ENCODE assay signal across 9 mouse cellular contexts in genomic region chr17:34653746-34654285, GRCm38 (mm10). TPM values are rescaled to one million over a fixed set of nuclear protein-coding genes. Genes with fewer than 3 reads are reported as not detected.
A peak's percentile ranks its signal among the peaks of the same experiment; 100 is the strongest.
DNase-seq lines count a peak whose midpoint lies in the region; ATAC-seq and TF ChIP-seq lines count a peak whose summit lies in the region.
"Had no signal": no experiment of that assay in that cellular context is flagged by ENCODE, and none has a peak within 500 bp of the region (broad histone marks: within the 10 kb centered on the region; RNA-seq: fewer than 3 reads in every experiment).

No protein-coding gene starts in this region.

- 65% methylated on average over 9 of the region's 9 CpGs for WGBS in heart, embryonic 12.5 days
- WGBS in hindbrain, postnatal 0 days: 64% methylated on average over 9 of the region's 9 CpGs
- 68% methylated on average over 9 of the region's 9 CpGs for whole genome bisulfite sequencing in neural tube, embryonic 11.5 days

- H3K36me3 ChIP-seq in heart, embryonic 12.5 days: peaks cover 55% of the 10 kb centered on the region
- peaks cover 42% of the 10 kb centered on the region for H3K36me3 ChIP-seq in hindbrain, postnatal 0 days (ENCODE audit: insufficient read depth, low read length)
- peaks cover 20% of the 10 kb centered on the region for H3K36me3 ChIP-seq in neural tube, embryonic 11.5 days (ENCODE audit: control insufficient read depth, insufficient read depth, low read length)

- TF ChIP-seq CTCF in hindbrain, postnatal 0 days (IDR thresholded peaks at IDR 0.05; ENCODE audit: low read depth): peak; percentile 81

- no peaks in the 10 kb centered on the region for H3K9me3 ChIP-seq in heart, embryonic 12.5 days (replicated peaks)
- no peaks in the 10 kb centered on the region for H3K9me3 ChIP-seq in hindbrain, postnatal 0 days (ENCODE audit: low read length)
- H3K9me3 ChIP-seq in neural tube, embryonic 11.5 days (ENCODE audit: control insufficient read depth, low read length): no peaks in the 10 kb centered on the region

- H3K4me3 ChIP-seq in heart, embryonic 12.5 days: no peak overlapping the region
- H3K4me3 ChIP-seq in hindbrain, postnatal 0 days (ENCODE audit: low read length): no peak overlapping the region
- no peak overlapping the region for H3K4me3 ChIP-seq in neural tube, embryonic 11.5 days (ENCODE audit: low read depth, low read length)

- peaks cover 4% of the 10 kb centered on the region; the same call in 1 of the 2 replicates for H3K27me3 ChIP-seq in heart, embryonic 12.5 days (replicated peaks)
- H3K27me3 ChIP-seq in hindbrain, postnatal 0 days (ENCODE audit: insufficient read depth, low read length): no peaks in the 10 kb centered on the region
- H3K27me3 ChIP-seq in neural tube, embryonic 11.5 days (ENCODE audit: control insufficient read depth, insufficient read depth, low read length): no peaks in the 10 kb centered on the region

- no peak for ATAC-seq in heart, embryonic 12.5 days (ENCODE audit: insufficient number of reproducible peaks, low FRiP score)
- no peak for ATAC-seq in hindbrain, postnatal 0 days
- ATAC-seq in neural tube, embryonic 11.5 days (ENCODE audit: insufficient read depth, low FRiP score, low TSS enrichment): no peak

- no peak overlapping the region for H3K4me2 ChIP-seq in heart, embryonic 12.5 days
- H3K4me2 ChIP-seq in hindbrain, postnatal 0 days (ENCODE audit: low read depth, low read length): no peak overlapping the region
- no peak overlapping the region for H3K4me2 ChIP-seq in neural tube, embryonic 11.5 days (ENCODE audit: low read depth)

- H3K27ac ChIP-seq in heart, embryonic 12.5 days (ENCODE audit: poor library complexity, severe bottlenecking): no peak overlapping the region
- H3K27ac ChIP-seq in hindbrain, postnatal 0 days: no peak overlapping the region
- H3K27ac ChIP-seq in neural tube, embryonic 11.5 days (ENCODE audit: low read depth, low read length): no peak overlapping the region

- H3K4me1 ChIP-seq in heart, embryonic 12.5 days (replicated peaks): peaks cover 21% of the 10 kb centered on the region
- peaks cover 10% of the 10 kb centered on the region; the same call in 1 of the 2 replicates for H3K4me1 ChIP-seq in hindbrain, postnatal 0 days (ENCODE audit: insufficient read depth, low read length)
- H3K4me1 ChIP-seq in neural tube, embryonic 11.5 days (ENCODE audit: control insufficient read depth, insufficient read depth, low read length): no peaks in the 10 kb centered on the region

- DNase-seq in heart, adult 18-20 months: peak; percentile 69 to 89
- DNase-seq in right cerebral cortex, postnatal 4 days: peak; percentile 82
- no peak for DNase-seq in right cerebral cortex, postnatal 36 days (ENCODE audit: low spot score in 2 of 2)
- DNase-seq in c-Kit-negative CD71-positive TER-119-positive erythroid progenitor cells, embryonic 14.5 days (ENCODE audit: low read depth, low spot score): peak; percentile 47
- peak; percentile 65 for DNase-seq in hindbrain, postnatal 0 days (ENCODE audit: low spot score)
- peak; percentile 63 for DNase-seq in neural tube, embryonic 11.5 days (ENCODE audit: low spot score)
- DNase-seq in frontal cortex, postnatal 14 days (ENCODE audit: low spot score in 2 of 2): no peak

- H3K9ac ChIP-seq in heart, embryonic 12.5 days: no peak overlapping the region
- no peak overlapping the region for H3K9ac ChIP-seq in hindbrain, postnatal 0 days (replicated peaks; ENCODE audit: low read length)
- H3K9ac ChIP-seq in neural tube, embryonic 11.5 days (ENCODE audit: low read length): no peak overlapping the region

RNA-seq across cellular contexts. Expression of gene Atf6b, which starts 6.9 kb away (rescaled TPM):
- 10 to 100 TPM; 15.5 to 17.2 TPM for total RNA-seq in heart, adult 18-20 months (2021)
- 63.2 and 67.0 TPM in 2 replicates for polyA plus RNA-seq in heart, embryonic 12.5 days (2016; fragmentation: Nextera tagmentation; extraction: Ambion mirVana)
- 53.6 and 70.6 TPM in 2 replicates for total RNA-seq in hindbrain, postnatal 0 days (2014; rRNA removed)
- polyA plus RNA-seq in hindbrain, postnatal 0 days (2015; fragmentation: Nextera tagmentation; extraction: Ambion mirVana): 74.2 and 78.2 TPM in 2 replicates
- polyA plus RNA-seq in neural tube, embryonic 11.5 days (2014; fragmentation: Nextera tagmentation; extraction: Ambion mirVana): 78.3 and 88.4 TPM in 2 replicates

RNA-seq across cellular contexts. Expression of gene Fkbpl, which starts 9.3 kb away (rescaled TPM):
- total RNA-seq in heart, adult 18-20 months (2021): 1 to 10 TPM; 5.8 to 6.5 TPM
- polyA plus RNA-seq in heart, embryonic 12.5 days (2016; fragmentation: Nextera tagmentation; extraction: Ambion mirVana): 10.2 and 11.1 TPM in 2 replicates
- 4.9 and 6.1 TPM in 2 replicates for total RNA-seq in hindbrain, postnatal 0 days (2014; rRNA removed)
- polyA plus RNA-seq in hindbrain, postnatal 0 days (2015; fragmentation: Nextera tagmentation; extraction: Ambion mirVana): 10.4 and 11.8 TPM in 2 replicates
- 15.5 and 17.6 TPM in 2 replicates for polyA plus RNA-seq in neural tube, embryonic 11.5 days (2014; fragmentation: Nextera tagmentation; extraction: Ambion mirVana)

RNA-seq across cellular contexts. Expression of gene Tnxb, which starts 16.5 kb away (rescaled TPM):
- 10 to 100 TPM; 22.9 to 26.5 TPM for total RNA-seq in heart, adult 18-20 months (2021)
- polyA plus RNA-seq in heart, embryonic 12.5 days (2016; fragmentation: Nextera tagmentation; extraction: Ambion mirVana): 0.77 and 0.98 TPM in 2 replicates
- 3.1 and 4.0 TPM in 2 replicates for total RNA-seq in hindbrain, postnatal 0 days (2014; rRNA removed)
- 0.16 and 0.28 TPM in 2 replicates for polyA plus RNA-seq in hindbrain, postnatal 0 days (2015; fragmentation: Nextera tagmentation; extraction: Ambion mirVana)
- polyA plus RNA-seq in neural tube, embryonic 11.5 days (2014; fragmentation: Nextera tagmentation; extraction: Ambion mirVana): 0.03 TPM in 1 of 2 replicates, not detected in the other
- total RNA-seq: neutrophil, adult 5-6 weeks had no signal

RNA-seq across cellular contexts. Expression of gene Prrt1, which starts 24.5 kb away (rescaled TPM):
- total RNA-seq in heart, adult 18-20 months (2021): 1 to 10 TPM in 1 of 2 experiments, under 1 TPM in 1; 0.93 to 1.5 TPM
- polyA plus RNA-seq in heart, embryonic 12.5 days (2016; fragmentation: Nextera tagmentation; extraction: Ambion mirVana): 0.17 TPM in 1 of 2 replicates, not detected in the other
- total RNA-seq in hindbrain, postnatal 0 days (2014; rRNA removed): 7.5 and 8.1 TPM in 2 replicates
- 7.3 and 7.9 TPM in 2 replicates for polyA plus RNA-seq in hindbrain, postnatal 0 days (2015; fragmentation: Nextera tagmentation; extraction: Ambion mirVana)
- 0.57 and 0.87 TPM in 2 replicates for polyA plus RNA-seq in neural tube, embryonic 11.5 days (2014; fragmentation: Nextera tagmentation; extraction: Ambion mirVana)
- total RNA-seq: neutrophil, adult 5-6 weeks had no signal

RNA-seq across cellular contexts. Expression of gene Ppt2, which starts 25.5 kb away (rescaled TPM):
- 10 to 100 TPM; 55.5 to 55.8 TPM for total RNA-seq in heart, adult 18-20 months (2021)
- 28.9 TPM in 2 replicates for polyA plus RNA-seq in heart, embryonic 12.5 days (2016; fragmentation: Nextera tagmentation; extraction: Ambion mirVana)
- 33.6 and 42.3 TPM in 2 replicates for total RNA-seq in hindbrain, postnatal 0 days (2014; rRNA removed)
- polyA plus RNA-seq in hindbrain, postnatal 0 days (2015; fragmentation: Nextera tagmentation; extraction: Ambion mirVana): 17.9 and 20.0 TPM in 2 replicates
- 27.6 and 30.3 TPM in 2 replicates for polyA plus RNA-seq in neural tube, embryonic 11.5 days (2014; fragmentation: Nextera tagmentation; extraction: Ambion mirVana)

Comparison
In these comparisons a context has a peak if more than half of its experiments do, and no peak if none do; other contexts are left out.
1. DNase-seq: peak in heart, adult 18-20 months (2 of 2), right cerebral cortex, postnatal 4 days (single experiment), c-Kit-negative CD71-positive TER-119-positive erythroid progenitor cells, embryonic 14.5 days (single experiment), hindbrain, postnatal 0 days (single experiment) and neural tube, embryonic 11.5 days (single experiment); none in right cerebral cortex, postnatal 36 days (0 of 2) and frontal cortex, postnatal 14 days (0 of 2).